Comparison of ENCODE assay signal across 17 mouse cellular contexts in the genomic region with DNA sequence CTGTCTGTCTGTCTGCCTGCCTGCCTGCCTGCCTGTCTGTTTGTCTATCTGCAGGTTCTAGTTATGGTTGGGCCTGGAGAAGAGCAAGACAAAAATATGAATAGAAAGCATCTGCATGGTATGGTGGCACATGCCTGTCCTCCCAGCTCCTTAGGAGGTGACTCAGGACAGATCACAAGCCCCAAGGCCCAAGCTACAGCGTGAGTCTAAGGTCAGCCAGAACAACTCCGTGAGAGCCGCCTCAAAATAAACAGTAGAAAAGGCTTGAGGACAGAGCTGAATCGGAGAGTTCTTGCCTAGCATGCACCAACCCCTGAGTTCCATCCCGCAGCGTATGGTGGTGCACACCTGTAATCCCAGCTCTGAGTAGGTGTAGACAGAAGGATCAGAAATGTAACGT. TPM values are rescaled to one million over a fixed set of nuclear protein-coding genes. Genes with fewer than 3 reads are reported as not detected.
DNase-seq lines count a peak whose midpoint lies in the region; ATAC-seq lines count a peak whose summit lies in the region.
"Had no signal": no experiment of that assay in that cellular context is flagged by ENCODE, and none has a peak within 500 bp of the region (broad histone marks: within the 10 kb centered on the region; RNA-seq: fewer than 3 reads in every experiment).

No protein-coding gene starts in this region.

- DNase-seq in adrenal gland, adult 2 months, result peak; percentile 63
- no peak for DNase-seq in adrenal gland, adult 18-20 months (ENCODE audit: low spot score in 2 of 2)
- DNase-seq in adrenal gland, postnatal 14 days, result peak; percentile 38
- peak; percentile 23 for DNase-seq in adrenal gland, postnatal 25 days
- DNase-seq in cerebellum, adult 11 months, result no peak
- no peak for DNase-seq in lung, postnatal 25 days (ENCODE audit: low spot score)
- DNase-seq: cerebellum, adult 18-20 months; cerebellum, adult 8-10 months; cerebellum, adult 9-11 months; cerebellum, postnatal 14 days; cerebellum, postnatal 36 days; embryo, embryonic 11 days; forebrain, postnatal 0 days had no signal

- ATAC-seq in erythroblast, adult 5-6 weeks (replicated peaks; ENCODE audit: low FRiP score, poor library complexity, severe bottlenecking), result peak; percentile 44; the same call in 1 of the 2 replicates
- ATAC-seq: forebrain, embryonic 13.5 days; forebrain, embryonic 15.5 days; forebrain, postnatal 0 days had no signal

RNA-seq across cellular contexts. Expression of gene Ccsap, which starts 5.8 kb away (rescaled TPM):
- 1 to 10 TPM; 1.2 to 2.1 TPM for total RNA-seq in adrenal gland, adult 2 months (2021)
- 0.70 and 1.3 TPM in 2 replicates for polyA plus RNA-seq in adrenal gland, adult 2 months (2012; rRNA removed)
- total RNA-seq in adrenal gland, adult 18-20 months (2021), result 1 to 10 TPM; 1.1 to 1.5 TPM
- 3.8 and 4.1 TPM in 2 replicates for total RNA-seq in adrenal gland, postnatal 14 days (2021)
- total RNA-seq in adrenal gland, postnatal 25 days (2021), result 2.7 and 4.4 TPM in 2 replicates
- total RNA-seq in erythroblast, adult 5-6 weeks (2015; ENCODE audit: low replicate concordance), result 7.9 and 9.0 TPM in 2 replicates
- 9.8 and 11.9 TPM in 2 replicates for total RNA-seq in erythroblast, adult 5-6 weeks (2017; ENCODE audit: low replicate concordance)

RNA-seq across cellular contexts. Expression of gene Acta1, which starts 28.8 kb away (rescaled TPM):
- total RNA-seq in adrenal gland, adult 2 months (2021), result under 1 TPM; 0.20 to 0.38 TPM
- polyA plus RNA-seq in adrenal gland, adult 2 months (2012; rRNA removed), result 1.2 and 4.7 TPM in 2 replicates
- total RNA-seq in adrenal gland, adult 18-20 months (2021), result 10 to 100 TPM in 1 of 2 experiments, under 1 TPM in 1; 0.27 to 30.4 TPM
- 1.4 and 1.5 TPM in 2 replicates for total RNA-seq in adrenal gland, postnatal 14 days (2021)
- 1.5 TPM in 1 of 2 replicates, not detected in the other for total RNA-seq in adrenal gland, postnatal 25 days (2021)
- 1.9 and 5.4 TPM in 2 replicates for total RNA-seq in erythroblast, adult 5-6 weeks (2015; ENCODE audit: low replicate concordance)
- 0.70 and 0.94 TPM in 2 replicates for total RNA-seq in erythroblast, adult 5-6 weeks (2017; ENCODE audit: low replicate concordance)
- total RNA-seq: common myeloid progenitor, adult 5-6 weeks had no signal

Comparison
In these comparisons a context has a peak if more than half of its experiments do, and no peak if none do; other contexts are left out.
1. DNase-seq: peak in adrenal gland, adult 2 months (single experiment), adrenal gland, postnatal 14 days (single experiment) and adrenal gland, postnatal 25 days (single experiment); none in adrenal gland, adult 18-20 months (0 of 2), cerebellum, adult 11 months (single experiment) and lung, postnatal 25 days (single experiment).